Mouse (Mus musculus): ENCODE data around the gene Mdk. TPM values are rescaled to one million over a fixed set of nuclear protein-coding genes. Genes with fewer than 3 reads are reported as not detected.

Mdk gene
- polyA plus RNA-seq, 1 experiment from 2014 or later = 587 TPM

DNA sequence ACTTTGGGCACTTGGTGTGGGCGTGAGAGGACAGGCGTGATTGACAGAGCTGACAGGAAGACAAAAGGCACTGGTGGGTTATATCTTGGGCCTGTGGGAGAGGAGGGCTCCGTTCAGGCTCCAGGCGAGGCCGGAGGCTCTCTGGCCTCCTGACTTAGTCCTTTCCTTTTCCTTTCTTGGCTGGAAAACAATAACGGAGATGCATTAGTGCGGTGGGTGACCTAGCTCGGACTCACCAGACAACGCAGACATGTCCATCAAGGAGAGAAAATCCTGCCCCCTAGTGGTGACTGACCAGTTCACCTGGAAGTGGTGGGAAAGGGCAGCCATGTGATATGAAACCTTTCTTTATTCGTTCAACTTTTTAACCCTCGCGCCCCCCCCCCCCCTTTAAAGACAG is 2.2 kb downstream of the Mdk start:
- Histone ChIP-seq H3K27me3 (replicated peaks) (peaks cover 7% of the 10 kb centered on the region), H3K36me3 (0 out of 2 replicates have a peak, but pooled peaks cover 4% of the 10 kb centered on the region), H3K9me3 (no peaks in the 10 kb centered on the region), H3K4me3 (replicated peaks) (peak overlapping the region; percentile 64), H3K9ac (no peak overlapping the region), H3K4me1 (peaks cover 37% of the 10 kb centered on the region), H3K27ac (no peak overlapping the region), H3K4me2 (peak overlapping the region; percentile 66)
- 12% methylated on average over 12 of the region's 12 CpGs for WGBS
- ATAC-seq (ENCODE audit: insufficient read depth, low FRiP score, low read depth) = no peak

DNA sequence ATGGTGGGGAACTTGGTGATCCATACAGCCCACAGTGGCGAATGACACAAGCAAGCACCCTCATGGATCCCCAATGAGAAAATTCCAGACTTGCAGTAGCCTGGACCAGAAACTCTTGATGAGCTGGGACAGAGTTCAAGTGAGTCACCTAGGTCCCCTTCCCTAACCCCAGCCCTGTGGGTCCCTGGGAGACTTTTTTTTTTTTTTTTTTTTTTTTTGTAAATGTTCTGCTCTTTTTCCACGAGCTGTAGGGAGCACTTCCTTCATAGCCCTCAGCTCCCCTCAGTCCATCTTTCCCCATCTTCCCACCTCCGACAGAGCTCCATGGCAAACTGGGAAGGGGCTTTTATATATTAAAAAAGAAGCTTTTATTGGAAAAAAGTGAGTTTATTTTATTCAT is 2.6 kb downstream of the Mdk start:
- Histone ChIP-seq H3K27me3 (replicated peaks) (peaks cover 11% of the 10 kb centered on the region), H3K9me3 (no peaks in the 10 kb centered on the region), H3K4me2 (no peak overlapping the region), H3K27ac (no peak overlapping the region), H3K4me3 (replicated peaks) (no peak overlapping the region), H3K9ac (no peak overlapping the region), H3K36me3 (0 out of 2 replicates have a peak, but pooled peaks cover 4% of the 10 kb centered on the region), H3K4me1 (peaks cover 37% of the 10 kb centered on the region)
- no peak for ATAC-seq (ENCODE audit: insufficient read depth, low FRiP score, low read depth)
- whole genome bisulfite sequencing = 58% methylated on average over 3 of the region's 3 CpGs

DNA sequence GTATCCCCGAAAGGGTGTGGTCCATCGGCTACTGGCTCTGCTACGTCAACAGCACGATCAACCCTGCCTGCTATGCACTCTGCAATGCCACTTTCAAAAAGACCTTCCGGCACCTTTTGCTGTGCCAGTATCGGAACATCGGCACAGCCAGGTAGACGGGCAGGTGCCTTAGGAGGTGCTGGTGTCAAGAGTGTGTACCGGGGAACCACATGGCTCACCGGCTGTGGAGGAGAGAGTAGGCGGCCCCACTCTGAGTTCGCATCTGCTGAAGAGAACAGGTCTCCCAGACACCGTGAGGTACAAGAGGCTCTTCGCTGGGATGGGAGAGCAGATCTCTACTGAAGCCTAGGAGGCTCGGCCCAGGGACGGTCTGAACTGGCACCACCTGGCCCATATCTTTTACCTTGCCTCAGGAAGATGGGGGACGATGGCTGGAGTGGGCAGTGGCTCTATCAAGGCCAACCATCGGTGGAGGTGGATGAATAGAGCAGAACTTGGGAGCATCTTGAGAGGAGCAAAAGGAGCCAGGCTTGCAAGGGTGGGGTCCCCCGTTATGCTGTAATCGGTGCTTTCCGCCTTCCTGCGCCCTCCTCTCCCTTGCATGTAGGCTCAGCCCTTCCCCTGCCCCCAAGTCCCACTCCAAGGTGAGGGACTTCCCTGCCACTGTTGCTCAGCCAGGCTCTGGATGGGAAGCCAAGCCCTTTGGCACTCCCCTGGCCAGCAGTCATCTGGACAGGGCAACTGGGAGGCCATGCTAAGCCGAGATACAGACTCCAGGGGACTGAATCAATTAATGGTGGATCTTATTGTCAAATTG is 3.4 kb downstream of the Mdk start:
- no peak overlapping the region for H3K4me2 ChIP-seq
- peaks cover 17% of the 10 kb centered on the region for H3K27me3 ChIP-seq (replicated peaks)
- H3K4me1 ChIP-seq = peaks cover 39% of the 10 kb centered on the region
- ATAC-seq (ENCODE audit: insufficient read depth, low FRiP score, low read depth) = no peak
- H3K36me3 ChIP-seq = 0 out of 2 replicates have a peak, but pooled peaks cover 4% of the 10 kb centered on the region
- no peak overlapping the region for H3K4me3 ChIP-seq (replicated peaks)
- no peak overlapping the region for H3K9ac ChIP-seq
- 64% methylated on average over 23 of the region's 23 CpGs for WGBS
- H3K27ac ChIP-seq = no peak overlapping the region
- H3K9me3 ChIP-seq = no peaks in the 10 kb centered on the region

DNA sequence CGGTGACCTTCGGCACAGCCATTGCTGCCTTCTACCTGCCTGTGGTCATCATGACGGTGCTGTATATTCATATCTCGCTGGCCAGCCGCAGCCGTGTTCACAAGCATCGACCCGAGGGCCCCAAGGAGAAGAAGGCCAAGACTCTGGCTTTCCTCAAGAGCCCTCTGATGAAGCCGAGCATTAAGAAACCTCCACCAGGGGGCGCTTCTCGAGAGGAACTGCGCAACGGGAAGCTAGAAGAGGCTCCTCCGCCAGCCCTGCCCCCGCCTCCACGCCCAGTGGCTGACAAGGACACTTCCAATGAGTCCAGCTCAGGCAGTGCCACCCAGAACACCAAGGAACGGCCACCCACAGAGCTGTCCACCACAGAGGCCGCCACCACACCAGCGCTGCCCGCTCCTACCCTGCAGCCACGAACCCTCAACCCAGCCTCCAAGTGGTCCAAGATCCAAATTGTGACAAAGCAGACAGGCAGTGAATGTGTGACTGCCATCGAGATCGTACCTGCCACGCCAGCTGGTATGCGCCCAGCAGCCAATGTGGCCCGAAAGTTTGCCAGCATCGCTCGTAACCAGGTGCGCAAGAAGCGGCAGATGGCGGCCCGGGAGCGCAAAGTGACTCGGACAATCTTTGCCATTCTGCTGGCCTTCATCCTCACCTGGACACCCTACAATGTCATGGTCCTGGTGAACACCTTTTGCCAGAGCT is 4.1 kb downstream of the Mdk start:
- WGBS = 41% methylated on average over 34 of the region's 34 CpGs
- Histone ChIP-seq H3K4me3 (replicated peaks) (no peak overlapping the region), H3K4me2 (peak overlapping the region; percentile 40), H3K27me3 (replicated peaks) (peaks cover 24% of the 10 kb centered on the region), H3K27ac (no peak overlapping the region), H3K9me3 (no peaks in the 10 kb centered on the region), H3K9ac (no peak overlapping the region), H3K4me1 (peaks cover 39% of the 10 kb centered on the region), H3K36me3 (0 out of 2 replicates have a peak, but pooled peaks cover under 1% of the 10 kb centered on the region)
- no peak for ATAC-seq (ENCODE audit: insufficient read depth, low FRiP score, low read depth)

DNA sequence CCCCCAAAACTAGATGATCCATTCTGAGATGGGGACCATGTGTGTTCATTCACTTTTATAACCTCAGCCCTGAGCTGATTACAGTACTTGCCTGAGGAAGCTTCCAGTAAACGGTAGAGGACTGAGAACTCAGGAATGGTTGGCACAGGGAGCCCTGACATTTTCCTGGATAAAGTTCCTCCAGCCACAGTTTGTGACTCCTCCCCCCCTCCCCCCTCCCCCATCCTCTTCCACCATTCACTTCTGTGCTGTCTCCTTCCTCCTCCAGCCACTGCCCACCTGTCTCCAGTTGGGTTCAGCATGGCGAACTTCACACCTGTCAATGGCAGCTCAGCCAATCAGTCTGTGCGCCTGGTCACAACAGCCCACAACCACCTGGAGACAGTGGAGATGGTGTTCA is 5.1 kb downstream of the Mdk start, which contains the start of gene Chrm4:
Gene Chrm4, plus strand, starts transcription at position 301 of the 400 bp plus-strand sequence.
- H3K27ac ChIP-seq = no peak within 1 kb of the TSS
- peaks cover 39% of the 10 kb centered on the region for H3K4me1 ChIP-seq
- 74% methylated on average over 3 of the region's 3 CpGs for WGBS

DNA sequence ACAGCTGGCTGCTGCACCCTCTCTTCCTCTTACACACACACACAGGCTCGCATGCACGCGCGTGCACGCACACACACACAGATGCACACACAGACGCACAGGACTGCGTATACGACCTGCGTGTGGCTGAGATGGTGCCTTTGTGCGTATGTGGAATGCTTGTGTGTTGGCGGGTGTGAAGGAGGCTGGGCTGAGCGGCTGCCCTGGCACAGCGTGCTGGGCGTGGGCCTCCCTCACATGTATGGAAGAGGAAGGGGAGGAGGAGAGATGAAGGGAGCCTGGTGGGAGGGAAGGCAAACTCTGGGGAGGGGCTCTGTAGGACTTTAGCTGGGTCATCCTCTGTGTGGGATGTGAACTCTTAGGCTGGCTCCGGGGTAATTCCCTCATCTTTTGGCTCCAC is 6.7 kb downstream of the Mdk start:
- H3K4me1 ChIP-seq = peaks cover 39% of the 10 kb centered on the region
- H3K9me3 ChIP-seq = no peaks in the 10 kb centered on the region
- H3K4me2 ChIP-seq = no peak overlapping the region
- peaks cover 42% of the 10 kb centered on the region for H3K27me3 ChIP-seq (replicated peaks)
- no peak for ATAC-seq (ENCODE audit: insufficient read depth, low FRiP score, low read depth)
- no peak overlapping the region for H3K27ac ChIP-seq
- no peak overlapping the region for H3K4me3 ChIP-seq (replicated peaks)
- 75% methylated on average over 15 of the region's 15 CpGs for WGBS
- no peak overlapping the region for H3K9ac ChIP-seq
- H3K36me3 ChIP-seq = no peaks in the 10 kb centered on the region

More for the DNA sequence above, 5.1 kb downstream of the Mdk start, which contains the start of gene Chrm4:
- H3K9me3 ChIP-seq = no peaks in the 10 kb centered on the region
- H3K4me3 ChIP-seq (replicated peaks) = no peak within 1 kb of the TSS
- no peak within 1 kb of the TSS for H3K9ac ChIP-seq
- H3K36me3 ChIP-seq = no peaks in the 10 kb centered on the region
- H3K4me2 ChIP-seq = peak within 1 kb of the TSS; percentile 40
- H3K27me3 ChIP-seq (replicated peaks) = peaks cover 34% of the 10 kb centered on the region
- no peak for ATAC-seq (ENCODE audit: insufficient read depth, low FRiP score, low read depth)

DNA sequence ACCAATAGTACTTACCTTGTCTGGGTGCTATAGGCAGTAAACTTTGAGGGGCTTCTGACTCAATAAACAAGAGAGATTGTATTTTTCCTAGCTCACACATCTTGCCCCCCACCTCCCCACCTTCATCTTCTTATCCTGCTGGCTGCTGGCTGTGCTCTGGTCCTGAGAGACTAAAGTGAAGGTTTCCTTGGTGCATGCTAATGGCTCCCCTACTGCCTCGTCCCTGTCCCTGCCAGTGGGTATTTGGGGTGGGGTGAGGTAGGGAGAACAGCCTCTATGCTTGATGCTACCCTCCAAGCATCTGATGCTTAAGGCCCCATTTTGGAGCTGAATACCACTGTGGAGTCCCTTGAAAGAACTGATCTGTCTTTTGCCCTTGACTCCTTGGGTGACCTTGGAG is 7.4 kb downstream of the Mdk start:
- Histone ChIP-seq H3K27me3 (replicated peaks) (peaks cover 42% of the 10 kb centered on the region), H3K27ac (no peak overlapping the region), H3K9me3 (no peaks in the 10 kb centered on the region), H3K4me3 (replicated peaks) (no peak overlapping the region), H3K4me2 (no peak overlapping the region), H3K36me3 (no peaks in the 10 kb centered on the region), H3K9ac (no peak overlapping the region), H3K4me1 (peaks cover 36% of the 10 kb centered on the region)
- 86% methylated on average over 1 of the region's 1 CpGs for WGBS
- no peak for ATAC-seq (ENCODE audit: insufficient read depth, low FRiP score, low read depth)

DNA sequence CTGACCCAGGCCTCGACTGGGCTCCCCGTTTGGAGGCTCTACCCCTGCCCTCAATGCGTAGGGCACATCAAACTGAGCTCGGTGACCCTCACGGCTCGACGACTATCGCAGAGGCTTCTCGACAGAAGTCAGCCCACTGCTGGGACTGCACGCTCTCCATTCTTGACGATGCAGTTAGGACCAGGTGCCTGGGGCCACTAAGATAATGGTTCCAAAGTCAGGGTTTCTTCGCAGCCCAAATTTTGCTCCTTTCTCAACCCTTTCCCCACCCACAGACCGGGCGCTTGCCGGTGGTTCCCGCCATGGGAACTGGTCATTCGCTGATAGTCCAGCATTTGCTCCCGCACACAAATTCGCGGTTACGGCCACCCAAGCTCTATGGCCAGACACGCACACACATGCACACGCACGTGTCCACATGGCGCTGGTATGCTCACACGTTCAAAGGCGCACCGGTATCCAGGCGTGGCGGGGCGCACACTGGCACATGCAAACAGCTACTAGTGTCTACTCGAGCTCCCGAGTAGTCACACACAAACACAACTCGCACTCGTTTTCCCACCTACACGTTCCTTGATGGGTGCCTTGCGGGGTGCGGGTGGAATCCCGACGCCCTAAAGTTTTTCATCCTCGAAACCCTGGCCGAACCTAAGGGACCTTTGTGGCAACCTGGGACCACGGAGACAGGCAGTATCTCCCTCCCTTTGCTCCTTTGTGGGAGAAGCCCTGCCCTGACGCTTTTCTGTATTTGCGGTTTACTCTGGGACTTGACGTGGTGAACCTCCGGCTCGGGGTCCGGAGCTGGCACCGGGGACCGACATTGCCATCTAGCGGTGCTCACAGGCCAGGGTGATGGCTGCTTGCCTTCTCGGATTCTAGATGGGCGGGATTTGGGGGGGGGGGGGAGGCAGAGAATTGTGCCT is 8.4 kb downstream of the Mdk start:
- Histone ChIP-seq H3K4me2 (peak overlapping the region; percentile 99), H3K36me3 (no peaks in the 10 kb centered on the region), H3K27me3 (replicated peaks) (peaks cover 42% of the 10 kb centered on the region), H3K27ac (no peak overlapping the region), H3K9me3 (no peaks in the 10 kb centered on the region), H3K4me1 (peaks cover 36% of the 10 kb centered on the region), H3K4me3 (replicated peaks) (peak overlapping the region; percentile 60), H3K9ac (no peak overlapping the region)
- 3% methylated on average over 54 of the region's 54 CpGs for WGBS
- ATAC-seq (ENCODE audit: insufficient read depth, low FRiP score, low read depth) = no peak

DNA sequence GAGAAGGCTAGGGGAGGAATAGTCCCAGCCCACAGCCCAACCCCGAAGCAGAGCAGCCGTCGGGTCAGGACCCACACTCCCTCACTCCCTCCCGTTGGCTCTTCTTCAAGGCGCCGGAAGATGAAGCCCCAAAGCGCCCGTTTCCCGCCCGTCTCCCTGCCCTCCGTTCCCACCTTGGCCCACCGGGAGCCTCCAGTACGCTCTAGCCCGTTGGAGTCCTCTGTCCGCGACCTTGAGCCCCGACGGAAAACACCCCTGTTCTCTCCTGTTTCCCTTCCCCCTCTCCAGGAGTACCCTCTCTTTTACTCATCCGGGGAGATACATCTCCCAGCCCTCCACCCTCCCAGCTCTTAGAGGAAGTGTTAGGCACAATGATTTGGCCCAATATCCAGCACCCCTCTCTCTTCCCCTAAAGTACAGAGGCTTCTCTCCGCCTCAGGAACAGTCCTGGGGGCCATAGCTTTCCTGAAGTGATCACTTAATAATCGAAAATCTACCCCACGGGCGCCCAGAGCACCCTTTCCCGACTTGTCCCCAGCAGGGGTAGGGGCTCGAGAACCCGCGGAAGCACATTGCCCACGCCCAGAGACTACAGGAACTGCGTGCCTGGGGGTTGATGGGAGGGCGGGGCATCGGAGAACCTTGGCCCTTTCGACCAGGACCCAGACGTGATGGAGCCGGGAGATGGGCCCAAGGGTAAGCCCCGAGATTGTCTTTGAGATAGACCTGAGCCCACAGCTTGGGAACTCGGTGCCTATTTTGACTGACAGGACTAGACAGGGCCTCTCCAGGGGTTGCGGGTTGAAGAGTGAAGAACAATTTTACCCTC is 9.3 kb downstream of the Mdk start:
- peaks cover 42% of the 10 kb centered on the region for H3K27me3 ChIP-seq (replicated peaks)

DNA sequence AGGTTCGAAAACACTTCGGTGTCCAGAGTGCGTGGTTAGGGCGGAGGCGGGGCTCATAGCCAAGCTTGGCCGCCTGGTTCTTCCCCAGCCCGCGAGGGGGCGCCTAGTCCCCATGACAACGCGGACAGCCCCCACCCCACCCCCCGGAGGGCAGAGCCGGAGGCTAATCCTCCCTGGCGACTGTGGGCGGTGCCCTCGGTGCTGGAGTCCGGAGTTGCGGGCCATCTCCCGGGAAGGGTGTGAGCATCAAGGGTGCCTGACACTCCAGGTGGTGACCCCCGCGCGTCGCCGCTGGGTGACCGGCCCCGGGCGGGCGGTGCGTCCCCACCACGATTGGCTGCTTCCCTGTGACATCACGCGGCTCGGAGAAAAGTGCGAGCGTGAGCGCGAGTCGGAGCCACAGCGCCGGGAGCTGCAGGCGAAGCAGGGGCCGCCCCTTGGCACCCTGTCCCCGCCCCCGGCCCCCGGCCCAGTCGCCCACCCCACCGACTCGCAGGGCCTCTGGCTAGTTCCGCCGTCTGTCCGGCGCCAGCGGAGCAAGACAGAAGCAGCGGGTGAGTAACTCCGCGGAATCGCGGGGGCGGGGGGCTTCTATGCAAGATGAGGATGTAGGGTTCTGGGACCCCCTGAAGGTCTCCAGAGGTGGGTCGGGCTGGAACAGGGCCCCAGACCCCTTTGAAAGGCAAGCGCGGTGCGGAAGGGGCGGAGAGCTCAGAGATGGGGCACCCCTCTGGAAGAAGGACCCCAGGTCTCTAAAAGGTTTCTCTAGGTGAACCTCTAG is 10.1 kb downstream of the Mdk start:
- peak; percentile 48 for ATAC-seq (ENCODE audit: insufficient read depth, low FRiP score, low read depth)
- peak overlapping the region; percentile 99 for H3K4me2 ChIP-seq
- H3K9ac ChIP-seq = peak overlapping the region; percentile 19
- H3K36me3 ChIP-seq = peaks cover 8% of the 10 kb centered on the region; the same call in 1 of the 2 replicates
- H3K27me3 ChIP-seq (replicated peaks) = peaks cover 42% of the 10 kb centered on the region
- peaks cover 28% of the 10 kb centered on the region for H3K4me1 ChIP-seq
- no peak overlapping the region for H3K27ac ChIP-seq
- peak overlapping the region; percentile 60 for H3K4me3 ChIP-seq (replicated peaks)
- no peaks in the 10 kb centered on the region for H3K9me3 ChIP-seq
- under 1% methylated on average over 64 of the region's 64 CpGs for WGBS

More for the DNA sequence above, 9.3 kb downstream of the Mdk start:
- 3% methylated on average over 37 of the region's 37 CpGs for WGBS
- Histone ChIP-seq H3K4me2 (peak overlapping the region; percentile 99), H3K4me3 (replicated peaks) (peak overlapping the region; percentile 60), H3K9me3 (no peaks in the 10 kb centered on the region), H3K27ac (no peak overlapping the region), H3K36me3 (no peaks in the 10 kb centered on the region), H3K9ac (no peak overlapping the region), H3K4me1 (peaks cover 28% of the 10 kb centered on the region)
- no peak for ATAC-seq (ENCODE audit: insufficient read depth, low FRiP score, low read depth)

All from stomach, embryonic 15.5 days (tissue).